Mouse (Mus musculus) heart, embryonic 14.5 days (tissue): ENCODE data around the gene Mgll. TPM values are rescaled to one million over a fixed set of nuclear protein-coding genes. Genes with fewer than 3 reads are reported as not detected.

Experiments used
- ATAC-seq: fragments of 200-750 bp; cut with Nextera tagmentation; 2 replicates; pipeline ENCODE4 v1.8.0; 2017; ENCODE audit warnings: low read depth, moderate TSS enrichment; ENCODE audit not compliant: insufficient number of reproducible peaks, insufficient read depth, low FRiP score
- H3K27ac ChIP-seq, 2 experiments: fragments of 200-500 bp in 1 of 2; fragments of 300-500 bp in 1 of 2; sonication (generic) in 1 of 2; replicated peaks in 1 of 2; 2 replicates each; pipeline ENCODE4 v1.5.1; 2012 to 2014; ENCODE audit warnings: low read depth in 2 of 2, low read length in 2 of 2, control low read depth in 1 of 2, mild to moderate bottlenecking in 1 of 2, mixed read lengths in 1 of 2; ENCODE audit not compliant: control insufficient read depth in 1 of 2, insufficient read depth in 1 of 2
- H3K27me3 ChIP-seq: fragments of 300-500 bp; sonication (generic); 2 replicates; pipeline ENCODE4 v1.6.1; 2014; ENCODE audit warnings: mild to moderate bottlenecking, low read length, control low read depth; ENCODE audit not compliant: control insufficient read depth, insufficient read depth
- H3K36me3 ChIP-seq: fragments of 300-500 bp; sonication (generic); 2 replicates; pipeline ENCODE4 v1.6.1; 2014; ENCODE audit warnings: mild to moderate bottlenecking, control low read depth, low read length, mixed read lengths; ENCODE audit not compliant: control insufficient read depth, insufficient read depth
- H3K4me1 ChIP-seq, 2 experiments: fragments of 200-500 bp in 1 of 2; fragments of 300-500 bp in 1 of 2; sonication (generic) in 1 of 2; 2 replicates each; pipeline ENCODE4 v1.6.1; 2012 to 2014; ENCODE audit warnings: low read length in 2 of 2, control low read depth in 1 of 2, mixed read lengths in 1 of 2; ENCODE audit not compliant: control insufficient read depth in 2 of 2, insufficient read depth in 2 of 2
- H3K4me2 ChIP-seq: fragments of 300-500 bp; sonication (generic); 2 replicates; pipeline ENCODE4 v1.6.1; 2014; ENCODE audit warnings: mild to moderate bottlenecking, low read length
- H3K4me3 ChIP-seq, 2 experiments: fragments of 200-500 bp in 1 of 2; fragments of 300-500 bp in 1 of 2; sonication (generic) in 1 of 2; 2 replicates each; pipeline ENCODE4 v1.5.1; 2012 to 2014; ENCODE audit warnings: low read length in 2 of 2, mild to moderate bottlenecking in 2 of 2, control low read depth in 1 of 2, low read depth in 1 of 2, moderate library complexity in 1 of 2; ENCODE audit not compliant: control insufficient read depth in 1 of 2, insufficient read depth in 1 of 2
- H3K9ac ChIP-seq: fragments of 300-500 bp; sonication (generic); 2 replicates; pipeline ENCODE4 v1.6.1; 2014; ENCODE audit warnings: mild to moderate bottlenecking, low read length
- H3K9me3 ChIP-seq: fragments of 300-500 bp; sonication (generic); 2 replicates; pipeline ENCODE4 v1.6.1; 2016; ENCODE audit warnings: low read length, control low read depth; ENCODE audit not compliant: control insufficient read depth
- WGBS: fragments of 180-500 bp; shearing (Covaris S2); extraction: QIAGEN DNeasy Blood & Tissue Kit; methylation state at CpG from one replicate; pipeline ENCODE4 v1.1.7; 2014; 5-methylcytosine and 5-hydroxymethylcytosine counted together
- polyA plus RNA-seq: library from polyadenylated mRNA; unstranded; fragments of >200 nt; fragmentation: Nextera tagmentation; extraction: Ambion mirVana; gene quantifications from 2 replicates; pipeline ENCODE4 v1.2.1, GENCODE M21; 2014

Mgll gene
- polyA plus RNA-seq, 1 experiment from 2014 or later = 28.7 TPM

- H3K4me3 ChIP-seq = peak overlapping the region; percentile 79 to 84
- peak overlapping the region; percentile 88 for H3K9ac ChIP-seq
- no peaks in the 10 kb centered on the region for H3K27me3 ChIP-seq
- H3K9me3 ChIP-seq = no peaks in the 10 kb centered on the region
- under 1% methylated on average over 21 of the region's 22 CpGs for WGBS
- H3K4me2 ChIP-seq = peak overlapping the region; percentile 86
- ATAC-seq = peak; percentile 4; the same call in 1 of the 2 replicates
- peaks cover 12 to 19% of the 10 kb centered on the region in 2 experiments for H3K4me1 ChIP-seq
- H3K27ac ChIP-seq = peak overlapping the region; percentile 73 to 88
- peaks cover 38% of the 10 kb centered on the region for H3K36me3 ChIP-seq
These were observed 117.2 kb downstream of the Mgll start for GRCm38 (mm10) chr6:88841514-88841780.

- Histone ChIP-seq H3K27ac (peak within 1 kb of the TSS; percentile 73 to 88), H3K4me1 (peaks cover 12 to 19% of the 10 kb centered on the region in 2 experiments), H3K27me3 (no peaks in the 10 kb centered on the region), H3K9me3 (no peaks in the 10 kb centered on the region), H3K9ac (peak within 1 kb of the TSS; percentile 91), H3K4me3 (peak within 1 kb of the TSS; percentile 79 to 84), H3K4me2 (peak within 1 kb of the TSS; percentile 96), H3K36me3 (peaks cover 32% of the 10 kb centered on the region)
- peak; percentile 96 for ATAC-seq
- under 1% methylated on average over 72 of the region's 72 CpGs for WGBS
These were observed 117.8 kb downstream of the Mgll start, which contains the start of gene Abtb1 for GRCm38 (mm10) chr6:88841781-88842689. Gene Abtb1 (minus strand): TSS chr6:88841984.

GRCm38 (mm10) chr6:88842731-88843151 lies 118.5 kb downstream of the Mgll start:
- peak overlapping the region; percentile 79 to 84 for H3K4me3 ChIP-seq
- peak overlapping the region; percentile 96 for H3K4me2 ChIP-seq
- no peaks in the 10 kb centered on the region for H3K9me3 ChIP-seq
- under 1% methylated on average over 32 of the region's 32 CpGs for WGBS
- H3K27ac ChIP-seq = peak overlapping the region; percentile 20 to 88; a peak in 3 of 4 replicates
- peak overlapping the region; percentile 91 for H3K9ac ChIP-seq
- H3K4me1 ChIP-seq = peaks cover 12 to 19% of the 10 kb centered on the region in 2 experiments
- peaks cover 25% of the 10 kb centered on the region for H3K36me3 ChIP-seq
- H3K27me3 ChIP-seq = no peaks in the 10 kb centered on the region
- no peak for ATAC-seq

- no peaks in the 10 kb centered on the region for H3K9me3 ChIP-seq
- H3K4me2 ChIP-seq = peak overlapping the region; percentile 96
- peaks cover 12 to 19% of the 10 kb centered on the region in 2 experiments for H3K4me1 ChIP-seq
- H3K27me3 ChIP-seq = no peaks in the 10 kb centered on the region
- peak overlapping the region; percentile 91 for H3K9ac ChIP-seq
- H3K27ac ChIP-seq = peak overlapping the region in 1 of 2 experiments; percentile 88; a peak in 1 of 4 replicates
- 76% methylated on average over 7 of the region's 7 CpGs for WGBS
- ATAC-seq = no peak
- peaks cover 20% of the 10 kb centered on the region for H3K36me3 ChIP-seq
- H3K4me3 ChIP-seq = peak overlapping the region; percentile 79 to 84; a peak in 2 of 4 replicates
These were observed 119.0 kb downstream of the Mgll start for GRCm38 (mm10) chr6:88843241-88843640.

GRCm38 (mm10) chr6:88843781-88844725 lies 119.8 kb downstream of the Mgll start:
- Histone ChIP-seq H3K4me2 (no peak overlapping the region), H3K36me3 (peaks cover 12% of the 10 kb centered on the region), H3K4me1 (peaks cover 12 to 19% of the 10 kb centered on the region in 2 experiments), H3K4me3 (no peak overlapping the region), H3K9me3 (no peaks in the 10 kb centered on the region), H3K9ac (no peak overlapping the region), H3K27me3 (no peaks in the 10 kb centered on the region), H3K27ac (no peak overlapping the region)
- WGBS = 76% methylated on average over 9 of the region's 9 CpGs
- ATAC-seq = no peak

- Histone ChIP-seq H3K9me3 (no peaks in the 10 kb centered on the region), H3K4me3 (no peak overlapping the region), H3K9ac (no peak overlapping the region), H3K27ac (no peak overlapping the region), H3K4me2 (no peak overlapping the region), H3K36me3 (0 out of 2 replicates have a peak, but pooled peaks cover 3% of the 10 kb centered on the region), H3K4me1 (peaks cover 12 to 19% of the 10 kb centered on the region in 2 experiments), H3K27me3 (no peaks in the 10 kb centered on the region)
- no peak for ATAC-seq
- 88% methylated on average over 7 of the region's 7 CpGs for WGBS
These were observed 120.8 kb downstream of the Mgll start for GRCm38 (mm10) chr6:88844901-88845565.

GRCm38 (mm10) chr6:88847571-88847970 lies 123.4 kb downstream of the Mgll start:
- no peak overlapping the region for H3K9ac ChIP-seq
- H3K4me2 ChIP-seq = no peak overlapping the region

More at GRCm38 (mm10) chr6:88847571-88847970, 123.4 kb downstream of the Mgll start:
- H3K9me3 ChIP-seq = 0 out of 2 replicates have a peak, but pooled peaks cover 3% of the 10 kb centered on the region
- H3K27me3 ChIP-seq = no peaks in the 10 kb centered on the region
- H3K4me1 ChIP-seq = peaks cover 6 to 11% of the 10 kb centered on the region in 2 experiments; a peak in 3 of 4 replicates
- 55% methylated on average over 2 of the region's 2 CpGs for WGBS
- ATAC-seq = no peak
- H3K27ac ChIP-seq = no peak overlapping the region
- no peak overlapping the region for H3K4me3 ChIP-seq
- no peaks in the 10 kb centered on the region for H3K36me3 ChIP-seq
